Mouse (Mus musculus) kidney, postnatal 25 days (tissue): ENCODE data around the gene Cab39.

ENCODE experiments used
- DNase-seq, 2 experiments: peaks; one replicate each; pipeline ENCODE4 v3.0.0; 2021; ENCODE audit warnings: mixed read lengths in 2 of 2

Cab39 gene

GRCm38 (mm10) chr1:85850851-85851250 is 57.6 kb downstream of the Cab39 start:
- DNase-seq: no peak

GRCm38 (mm10) chr1:85852996-85853689 is 59.9 kb downstream of the Cab39 start:
- DNase-seq: peak; percentile 70 to 74

GRCm38 (mm10) chr1:85853865-85854264 is 60.6 kb downstream of the Cab39 start:
- no peak for DNase-seq

GRCm38 (mm10) chr1:85854475-85854874 is 61.2 kb downstream of the Cab39 start:
- no peak for DNase-seq

GRCm38 (mm10) chr1:85856266-85856665 is 63.0 kb downstream of the Cab39 start:
- no peak for DNase-seq

- DNase-seq: no peak
Observed at GRCm38 (mm10) chr1:85857261-85857754, 64.1 kb downstream of the Cab39 start.

- DNase-seq: peak; percentile 54 to 64
Observed at GRCm38 (mm10) chr1:85864383-85864782, 71.1 kb downstream of the Cab39 start.

- DNase-seq: no peak
Observed at GRCm38 (mm10) chr1:85870001-85870400, 76.8 kb downstream of the Cab39 start.

GRCm38 (mm10) chr1:85870546-85870945 is 77.3 kb downstream of the Cab39 start:
- no peak for DNase-seq

- DNase-seq: no peak
Observed at GRCm38 (mm10) chr1:85882003-85882402, 88.8 kb downstream of the Cab39 start.

- no peak for DNase-seq
Observed at GRCm38 (mm10) chr1:85887221-85887620, 94.0 kb downstream of the Cab39 start.

GRCm38 (mm10) chr1:85894231-85894747 is 101.0 kb downstream of the Cab39 start, which contains the start of gene Itm2c:
Itm2c (plus strand) TSS chr1:85894281.
- DNase-seq: peak; percentile 92 to 93

- DNase-seq: peak in 1 of 2 experiments; percentile 25
Observed at GRCm38 (mm10) chr1:85894748-85895360, 101.6 kb downstream of the Cab39 start.

GRCm38 (mm10) chr1:85895391-85895837 is 102.2 kb downstream of the Cab39 start:
- DNase-seq: peak; percentile 62 to 76

- no peak for DNase-seq
Observed at GRCm38 (mm10) chr1:85896110-85896509, 102.9 kb downstream of the Cab39 start.

- DNase-seq: no peak
Observed at GRCm38 (mm10) chr1:85896781-85897700, 103.8 kb downstream of the Cab39 start.

- DNase-seq: no peak
Observed at GRCm38 (mm10) chr1:85897901-85898760, 104.9 kb downstream of the Cab39 start.

- no peak for DNase-seq
Observed at GRCm38 (mm10) chr1:85898761-85899387, 105.6 kb downstream of the Cab39 start.

GRCm38 (mm10) chr1:85899388-85899761 is 106.1 kb downstream of the Cab39 start:
- no peak for DNase-seq

- DNase-seq: no peak
Observed at GRCm38 (mm10) chr1:85900521-85901333, 107.5 kb downstream of the Cab39 start.
